Mouse (Mus musculus) layer of hippocampus, adult 9-11 months (tissue): ENCODE measurements at regions not wholly inside any gene's neighbourhood (a gene's known extent, or its start where the extent isn't known, plus 50 kb on each side); places are given as distances from the start of the nearest gene placed in this dataset.

Experiments
- DNase-seq: peaks from one replicate; pipeline ENCODE4 v3.0.0; 2022

- DNase-seq, result no peak
Observed at GRCm38 (mm10) chr13:101883177-101883576, 115.2 kb upstream of the Pik3r1 start.

- DNase-seq, result no peak
Observed at GRCm38 (mm10) chr13:101884752-101885151, 116.7 kb upstream of the Pik3r1 start.

GRCm38 (mm10) chr13:101891473-101891872, 123.5 kb upstream of the Pik3r1 start:
- no peak for DNase-seq

GRCm38 (mm10) chr13:101893035-101893600, 125.1 kb upstream of the Pik3r1 start:
- DNase-seq, result no peak

GRCm38 (mm10) chr13:101895161-101895560, 127.1 kb upstream of the Pik3r1 start:
- DNase-seq, result no peak

- DNase-seq, result no peak
Observed at GRCm38 (mm10) chr13:101895686-101896085, 127.7 kb upstream of the Pik3r1 start.

- DNase-seq, result no peak
Observed at GRCm38 (mm10) chr13:101896946-101897345, 128.9 kb upstream of the Pik3r1 start.

- no peak for DNase-seq
Observed at GRCm38 (mm10) chr13:101902213-101902612, 134.2 kb upstream of the Pik3r1 start.

GRCm38 (mm10) chr13:101905909-101906676, 138.1 kb upstream of the Pik3r1 start:
- DNase-seq, result no peak

GRCm38 (mm10) chr13:101909026-101909425, 141.0 kb upstream of the Pik3r1 start:
- DNase-seq, result peak; percentile 72

- DNase-seq, result no peak
Observed at GRCm38 (mm10) chr13:101910687-101911086, 142.7 kb upstream of the Pik3r1 start.

- DNase-seq, result no peak
Observed at GRCm38 (mm10) chr13:101914132-101914531, 146.1 kb upstream of the Pik3r1 start.

- DNase-seq, result peak; percentile 14
Observed at GRCm38 (mm10) chr13:101914691-101915541, 146.9 kb upstream of the Pik3r1 start.

GRCm38 (mm10) chr13:101915542-101915941, 147.5 kb upstream of the Pik3r1 start:
- no peak for DNase-seq

- no peak for DNase-seq
Observed at GRCm38 (mm10) chr13:101915948-101916594, 148.1 kb upstream of the Pik3r1 start.

- DNase-seq, result no peak
Observed at GRCm38 (mm10) chr13:101916876-101917275, 148.9 kb upstream of the Pik3r1 start.

GRCm38 (mm10) chr13:101918185-101918584, 150.2 kb upstream of the Pik3r1 start:
- DNase-seq, result no peak

GRCm38 (mm10) chr13:101919266-101919665, 151.2 kb upstream of the Pik3r1 start:
- no peak for DNase-seq

GRCm38 (mm10) chr13:101920384-101920783, 152.4 kb upstream of the Pik3r1 start:
- no peak for DNase-seq

GRCm38 (mm10) chr13:101924637-101925036, 156.6 kb upstream of the Pik3r1 start:
- no peak for DNase-seq

- DNase-seq, result no peak
Observed at GRCm38 (mm10) chr13:101931264-101931663, 163.2 kb upstream of the Pik3r1 start.

GRCm38 (mm10) chr13:101931882-101932281, 163.9 kb upstream of the Pik3r1 start:
- no peak for DNase-seq

GRCm38 (mm10) chr13:101935843-101936242, 167.8 kb upstream of the Pik3r1 start:
- no peak for DNase-seq
